Mouse (Mus musculus): ENCODE data around the gene Trpc4.

DNA sequence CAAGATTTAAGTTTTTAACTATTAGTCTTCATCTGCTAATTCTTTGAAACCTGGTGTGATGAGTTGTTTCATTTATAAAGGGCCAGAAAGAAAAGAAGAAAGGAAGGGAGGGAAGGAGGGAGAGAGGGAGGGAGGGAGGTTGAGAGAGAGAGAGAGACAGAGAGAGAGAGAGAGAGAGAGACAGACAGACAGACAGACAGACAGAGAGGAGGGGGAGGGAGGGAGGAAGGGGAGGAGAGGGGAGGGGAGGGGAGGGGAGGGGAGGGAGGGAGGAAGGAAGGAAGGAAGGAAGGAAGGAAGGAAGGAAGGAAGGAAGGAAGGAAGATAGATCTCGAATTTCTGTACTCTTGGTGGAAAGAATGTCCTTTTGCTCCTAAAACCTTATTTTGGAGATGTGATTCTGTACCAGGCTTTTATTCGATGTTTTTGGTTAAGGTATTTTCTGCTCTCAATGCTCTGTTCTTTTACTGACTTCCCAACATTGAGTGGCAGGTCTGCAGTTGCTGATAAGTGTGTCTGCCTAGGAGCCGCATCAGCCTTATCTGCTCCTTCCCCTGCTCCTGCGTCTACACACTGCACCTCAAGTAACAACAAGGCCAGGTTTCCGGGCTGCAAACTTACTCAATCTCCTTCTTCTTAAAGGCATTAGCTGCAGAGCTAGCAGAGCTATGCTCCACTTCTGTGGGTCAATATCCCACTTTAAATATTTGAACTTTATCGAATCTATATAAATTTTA, 35.3 kb downstream of the Trpc4 start:
- peak; percentile 53 for TF ChIP-seq GATA1 (IDR thresholded peaks at IDR 0.05; ENCODE audit: low read length)
- TF ChIP-seq TAL1 (IDR thresholded peaks at IDR 0.05; ENCODE audit: low read length), result peak; percentile 47
